Mouse (Mus musculus): Measurements from ENCODE around the gene Gm2174. TPM values are rescaled to one million over a fixed set of nuclear protein-coding genes. Genes with fewer than 3 reads are reported as not detected.

The Gm2174 gene
- polyA plus RNA-seq, 1 experiment from 2014 or later = 2.5 TPM

- no peak for TF ChIP-seq CTCF (IDR thresholded peaks at IDR 0.05; ENCODE audit: low read depth)
- no peak overlapping the region for H3K27ac ChIP-seq
- 77% methylated on average over 3 of the region's 3 CpGs for WGBS
- no peak overlapping the region for H3K4me3 ChIP-seq (replicated peaks; ENCODE audit: low read depth, low read length)
- no peaks in the 10 kb centered on the region for H3K9me3 ChIP-seq (replicated peaks; ENCODE audit: low read length)
- ATAC-seq (replicated peaks; ENCODE audit: low FRiP score, low read depth) (no peak), DNase-seq (ENCODE audit: low spot score) (no peak)
- H3K27me3 ChIP-seq (ENCODE audit: insufficient read depth, low read length) = no peaks in the 10 kb centered on the region
- no peaks in the 10 kb centered on the region for H3K36me3 ChIP-seq (ENCODE audit: insufficient read depth, low read length)
- H3K4me2 ChIP-seq (ENCODE audit: low read length) = no peak overlapping the region
- no peaks in the 10 kb centered on the region for H3K4me1 ChIP-seq (replicated peaks; ENCODE audit: insufficient read depth, low read length)
- no peak overlapping the region for H3K9ac ChIP-seq (ENCODE audit: low read depth, low read length)
Observed at GRCm38 (mm10) chrX:56481906-56482305, 34.1 kb downstream of the Gm2174 start.

- DNase-seq (ENCODE audit: low spot score) (peak; percentile 57), ATAC-seq (replicated peaks; ENCODE audit: low FRiP score, low read depth) (no peak)
- Histone ChIP-seq H3K4me2 (ENCODE audit: low read length) (no peak overlapping the region), H3K4me1 (replicated peaks; ENCODE audit: insufficient read depth, low read length) (no peaks in the 10 kb centered on the region), H3K4me3 (replicated peaks; ENCODE audit: low read depth, low read length) (no peak overlapping the region), H3K27ac (no peak overlapping the region), H3K9me3 (replicated peaks; ENCODE audit: low read length) (no peaks in the 10 kb centered on the region), H3K27me3 (ENCODE audit: insufficient read depth, low read length) (no peaks in the 10 kb centered on the region), H3K36me3 (ENCODE audit: insufficient read depth, low read length) (no peaks in the 10 kb centered on the region), H3K9ac (ENCODE audit: low read depth, low read length) (no peak overlapping the region)
- peak; percentile 77 for TF ChIP-seq CTCF (IDR thresholded peaks at IDR 0.05; ENCODE audit: low read depth)
- WGBS = 14% methylated on average over 1 of the region's 1 CpGs
Observed at GRCm38 (mm10) chrX:56489758-56490157, 42.0 kb downstream of the Gm2174 start.

GRCm38 (mm10) chrX:56497241-56497640 is 49.5 kb downstream of the Gm2174 start:
- ATAC-seq (replicated peaks; ENCODE audit: low FRiP score, low read depth) (no peak), DNase-seq (ENCODE audit: low spot score) (no peak)
- no peak for TF ChIP-seq CTCF (IDR thresholded peaks at IDR 0.05; ENCODE audit: low read depth)
- 79% methylated on average over 7 of the region's 7 CpGs for WGBS
- H3K4me3 ChIP-seq (replicated peaks; ENCODE audit: low read depth, low read length) = no peak overlapping the region
- 0 out of 2 replicates have a peak, but pooled peaks cover 3% of the 10 kb centered on the region for H3K36me3 ChIP-seq (ENCODE audit: insufficient read depth, low read length)
- H3K9me3 ChIP-seq (replicated peaks; ENCODE audit: low read length) = no peaks in the 10 kb centered on the region
- H3K27ac ChIP-seq = no peak overlapping the region
- no peaks in the 10 kb centered on the region for H3K4me1 ChIP-seq (replicated peaks; ENCODE audit: insufficient read depth, low read length)
- no peak overlapping the region for H3K9ac ChIP-seq (ENCODE audit: low read depth, low read length)
- H3K27me3 ChIP-seq (ENCODE audit: insufficient read depth, low read length) = no peaks in the 10 kb centered on the region
- no peak overlapping the region for H3K4me2 ChIP-seq (ENCODE audit: low read length)

Other genes with a start within 250 kb of the Gm2174 start
- gene Gm773, start 235.1 kb upstream of the Gm2174 start, polyA plus RNA-seq (2015; fragmentation: Nextera tagmentation; extraction: Ambion mirVana) = 0.20 and 0.38 TPM in 2 replicates
- gene Zfp449, start 101.6 kb upstream of the Gm2174 start, polyA plus RNA-seq (2015; fragmentation: Nextera tagmentation; extraction: Ambion mirVana) = 4.2 and 4.9 TPM in 2 replicates
- 6.6 and 7.0 TPM in 2 replicates for gene Smim10l2a, start 73.4 kb upstream of the Gm2174 start, polyA plus RNA-seq (2015; fragmentation: Nextera tagmentation; extraction: Ambion mirVana)
- gene Ints6l, start 6.9 kb downstream of the Gm2174 start, polyA plus RNA-seq (2015; fragmentation: Nextera tagmentation; extraction: Ambion mirVana) = 30.4 and 31.7 TPM in 2 replicates
- gene Gm10477, start 76.8 kb downstream of the Gm2174 start, polyA plus RNA-seq (2015; fragmentation: Nextera tagmentation; extraction: Ambion mirVana) = not detected in 2 replicates
- gene Gm648, start 101.6 kb downstream of the Gm2174 start, polyA plus RNA-seq (2015; fragmentation: Nextera tagmentation; extraction: Ambion mirVana) = not detected in 2 replicates
- 20.4 and 21.8 TPM in 2 replicates for gene Mmgt1, start 150.1 kb downstream of the Gm2174 start, polyA plus RNA-seq (2015; fragmentation: Nextera tagmentation; extraction: Ambion mirVana)
- gene Slc9a6, start 161.8 kb downstream of the Gm2174 start, polyA plus RNA-seq (2015; fragmentation: Nextera tagmentation; extraction: Ambion mirVana) = 10.9 and 11.1 TPM in 2 replicates